Mouse (Mus musculus): ENCODE data around the gene Pfn3. TPM values are rescaled to one million over a fixed set of nuclear protein-coding genes. Genes with fewer than 3 reads are reported as not detected.

Gene Pfn3
- polyA plus RNA-seq, 1 experiment: not detected

- Histone ChIP-seq H3K4me3 (ENCODE audit: insufficient read depth, low read length) (no peak overlapping the region), H3K27ac (ENCODE audit: insufficient read depth, low read length) (no peak overlapping the region), H3K4me1 (ENCODE audit: control insufficient read depth, insufficient read depth, low read length) (no peaks in the 10 kb centered on the region)
- no peak for TF ChIP-seq POLR2A (IDR thresholded peaks at IDR 0.05; ENCODE audit: low read depth, low read length)
- no peak for TF ChIP-seq CTCF (IDR thresholded peaks at IDR 0.05; ENCODE audit: borderline replicate concordance, insufficient read depth, low read length)
These were observed 15.0 kb downstream of the Pfn3 start for GRCm38 (mm10) chr13:55400039-55400346.

GRCm38 (mm10) chr13:55399300-55400038 lies 15.6 kb downstream of the Pfn3 start:
- TF ChIP-seq POLR2A (IDR thresholded peaks at IDR 0.05; ENCODE audit: low read depth, low read length): no peak
- TF ChIP-seq CTCF (IDR thresholded peaks at IDR 0.05; ENCODE audit: borderline replicate concordance, insufficient read depth, low read length): no peak
- Histone ChIP-seq H3K4me3 (ENCODE audit: insufficient read depth, low read length) (no peak overlapping the region), H3K27ac (ENCODE audit: insufficient read depth, low read length) (no peak overlapping the region), H3K4me1 (ENCODE audit: control insufficient read depth, insufficient read depth, low read length) (no peaks in the 10 kb centered on the region)

- TF ChIP-seq POLR2A (IDR thresholded peaks at IDR 0.05; ENCODE audit: low read depth, low read length) (no peak), CTCF (IDR thresholded peaks at IDR 0.05; ENCODE audit: borderline replicate concordance, insufficient read depth, low read length) (no peak)
- no peak within 1 kb of the TSS for H3K27ac ChIP-seq (ENCODE audit: insufficient read depth, low read length)
- no peak within 1 kb of the TSS for H3K4me3 ChIP-seq (ENCODE audit: insufficient read depth, low read length)
These were observed 16.9 kb downstream of the Pfn3 start, which contains the start of gene Slc34a1 for GRCm38 (mm10) chr13:55398088-55398487. TSS of gene Slc34a1 (plus strand) at chr13:55398187.

GRCm38 (mm10) chr13:55392933-55393332 lies 22.1 kb downstream of the Pfn3 start:
- H3K27ac ChIP-seq (ENCODE audit: insufficient read depth, low read length): no peak overlapping the region
- no peaks in the 10 kb centered on the region for H3K4me1 ChIP-seq (ENCODE audit: control insufficient read depth, insufficient read depth, low read length)
- TF ChIP-seq CTCF (IDR thresholded peaks at IDR 0.05; ENCODE audit: borderline replicate concordance, insufficient read depth, low read length) (no peak), POLR2A (IDR thresholded peaks at IDR 0.05; ENCODE audit: low read depth, low read length) (no peak)
- H3K4me3 ChIP-seq (ENCODE audit: insufficient read depth, low read length): no peak overlapping the region

More at GRCm38 (mm10) chr13:55398088-55398487, 16.9 kb downstream of the Pfn3 start, which contains the start of gene Slc34a1:
- no peaks in the 10 kb centered on the region for H3K4me1 ChIP-seq (ENCODE audit: control insufficient read depth, insufficient read depth, low read length)

GRCm38 (mm10) chr13:55391626-55392029 lies 23.4 kb downstream of the Pfn3 start:
- Histone ChIP-seq H3K27ac (ENCODE audit: insufficient read depth, low read length) (no peak overlapping the region), H3K4me3 (ENCODE audit: insufficient read depth, low read length) (no peak overlapping the region), H3K4me1 (ENCODE audit: control insufficient read depth, insufficient read depth, low read length) (no peaks in the 10 kb centered on the region)
- no peak for TF ChIP-seq CTCF (IDR thresholded peaks at IDR 0.05; ENCODE audit: borderline replicate concordance, insufficient read depth, low read length)
- TF ChIP-seq POLR2A (IDR thresholded peaks at IDR 0.05; ENCODE audit: low read depth, low read length): no peak

GRCm38 (mm10) chr13:55390644-55391043 lies 24.4 kb downstream of the Pfn3 start:
- Histone ChIP-seq H3K27ac (ENCODE audit: insufficient read depth, low read length) (no peak overlapping the region), H3K4me1 (ENCODE audit: control insufficient read depth, insufficient read depth, low read length) (no peaks in the 10 kb centered on the region), H3K4me3 (ENCODE audit: insufficient read depth, low read length) (no peak overlapping the region)
- TF ChIP-seq CTCF (IDR thresholded peaks at IDR 0.05; ENCODE audit: borderline replicate concordance, insufficient read depth, low read length) (no peak), POLR2A (IDR thresholded peaks at IDR 0.05; ENCODE audit: low read depth, low read length) (no peak)

- H3K4me1 ChIP-seq (ENCODE audit: control insufficient read depth, insufficient read depth, low read length): no peaks in the 10 kb centered on the region
- no peak overlapping the region for H3K4me3 ChIP-seq (ENCODE audit: insufficient read depth, low read length)
- TF ChIP-seq POLR2A (IDR thresholded peaks at IDR 0.05; ENCODE audit: low read depth, low read length): no peak
- TF ChIP-seq CTCF (IDR thresholded peaks at IDR 0.05; ENCODE audit: borderline replicate concordance, insufficient read depth, low read length): no peak
- H3K27ac ChIP-seq (ENCODE audit: insufficient read depth, low read length): no peak overlapping the region
These were observed 33.2 kb downstream of the Pfn3 start for GRCm38 (mm10) chr13:55381790-55382189.

- Histone ChIP-seq H3K27ac (ENCODE audit: insufficient read depth, low read length) (no peak overlapping the region), H3K4me3 (ENCODE audit: insufficient read depth, low read length) (no peak overlapping the region), H3K4me1 (ENCODE audit: control insufficient read depth, insufficient read depth, low read length) (no peaks in the 10 kb centered on the region)
- TF ChIP-seq CTCF (IDR thresholded peaks at IDR 0.05; ENCODE audit: borderline replicate concordance, insufficient read depth, low read length) (no peak), POLR2A (IDR thresholded peaks at IDR 0.05; ENCODE audit: low read depth, low read length) (no peak)
These were observed 36.0 kb downstream of the Pfn3 start for GRCm38 (mm10) chr13:55378907-55379580.

GRCm38 (mm10) chr13:55375877-55376276 lies 39.2 kb downstream of the Pfn3 start:
- no peaks in the 10 kb centered on the region for H3K4me1 ChIP-seq (ENCODE audit: control insufficient read depth, insufficient read depth, low read length)
- H3K27ac ChIP-seq (ENCODE audit: insufficient read depth, low read length): no peak overlapping the region
- H3K4me3 ChIP-seq (ENCODE audit: insufficient read depth, low read length): no peak overlapping the region
- TF ChIP-seq POLR2A (IDR thresholded peaks at IDR 0.05; ENCODE audit: low read depth, low read length) (no peak), CTCF (IDR thresholded peaks at IDR 0.05; ENCODE audit: borderline replicate concordance, insufficient read depth, low read length) (no peak)
